Mouse (Mus musculus) limb, embryonic 12.5 days (tissue): ENCODE data around the gene Cav1. TPM values are rescaled to one million over a fixed set of nuclear protein-coding genes. Genes with fewer than 3 reads are reported as not detected.

Experiments used
- ATAC-seq: fragments of 200-750 bp; cut with Nextera tagmentation; 2 replicates; pipeline ENCODE4 v1.8.0; 2017; ENCODE audit warnings: low read depth, moderate TSS enrichment; ENCODE audit not compliant: insufficient number of reproducible peaks, insufficient read depth, low FRiP score, low TSS enrichment
- H3K27ac ChIP-seq: fragments of 300-500 bp; sonication (generic); 2 replicates; pipeline ENCODE4 v1.5.1; 2016; ENCODE audit warnings: mild to moderate bottlenecking, moderate library complexity
- H3K27me3 ChIP-seq: fragments of 300-500 bp; sonication (generic); 2 replicates; pipeline ENCODE4 v1.6.1; 2016; ENCODE audit warnings: mild to moderate bottlenecking, moderate library complexity
- H3K36me3 ChIP-seq: fragments of 300-500 bp; sonication (generic); 2 replicates; pipeline ENCODE4 v1.6.1; 2016; ENCODE audit warnings: mild to moderate bottlenecking, moderate library complexity
- H3K4me1 ChIP-seq: fragments of 300-500 bp; sonication (generic); replicated peaks from 2 replicates; pipeline ENCODE4 v1.6.1; 2016
- H3K4me2 ChIP-seq: fragments of 300-500 bp; sonication (generic); 2 replicates; pipeline ENCODE4 v1.6.1; 2016; ENCODE audit warnings: mild to moderate bottlenecking, moderate library complexity
- H3K4me3 ChIP-seq: fragments of 300-500 bp; sonication (generic); replicated peaks from 2 replicates; pipeline ENCODE4 v1.5.1; 2016; ENCODE audit warnings: mild to moderate bottlenecking
- H3K9ac ChIP-seq: fragments of 300-500 bp; sonication (generic); replicated peaks from 2 replicates; pipeline ENCODE4 v1.6.1; 2016; ENCODE audit warnings: mild to moderate bottlenecking, moderate library complexity
- H3K9me3 ChIP-seq: fragments of 300-500 bp; sonication (generic); 2 replicates; pipeline ENCODE4 v1.6.1; 2016; ENCODE audit warnings: mild to moderate bottlenecking, moderate library complexity
- WGBS: fragments of 180-500 bp; shearing (Covaris S2); methylation state at CpG from one replicate; pipeline ENCODE4 v1.1.7; 2016; 5-methylcytosine and 5-hydroxymethylcytosine counted together
- polyA plus RNA-seq: library from polyadenylated mRNA; unstranded; fragments of >200 nt; fragmentation: Nextera tagmentation; extraction: Ambion mirVana; gene quantifications from 2 replicates; pipeline ENCODE4 v1.2.1, GENCODE M21; 2016

Cav1 gene
- polyA plus RNA-seq, 1 experiment from 2014 or later, result 28.1 TPM

DNA sequence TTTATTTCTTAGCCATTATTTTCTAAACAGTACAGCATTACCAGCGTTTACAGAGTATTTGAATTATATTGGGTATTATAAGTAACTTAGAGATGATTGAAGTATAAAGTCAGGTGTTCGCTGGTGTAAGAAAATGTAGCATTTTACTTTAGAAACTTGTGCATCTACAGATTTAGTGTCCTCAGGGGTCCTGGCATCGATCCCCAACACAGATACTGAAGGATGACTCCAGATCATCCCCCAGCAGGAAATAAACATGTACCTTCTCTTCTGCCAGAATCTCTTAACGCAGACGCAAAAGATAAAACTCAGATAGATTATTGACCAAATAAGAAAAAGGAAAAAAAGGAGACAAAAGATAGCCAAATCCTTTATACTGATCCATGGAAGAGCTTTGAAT lies 68.2 kb downstream of the Cav1 start:
- H3K27ac ChIP-seq, result no peak overlapping the region
- WGBS, result 90% methylated on average over 5 of the region's 5 CpGs
- H3K9ac ChIP-seq, result no peak overlapping the region
- H3K4me3 ChIP-seq, result no peak overlapping the region
- H3K27me3 ChIP-seq, result no peaks in the 10 kb centered on the region
- H3K4me2 ChIP-seq, result no peak overlapping the region
- H3K9me3 ChIP-seq, result no peaks in the 10 kb centered on the region
- no peak for ATAC-seq
- H3K4me1 ChIP-seq, result no peaks in the 10 kb centered on the region
- no peaks in the 10 kb centered on the region for H3K36me3 ChIP-seq

DNA sequence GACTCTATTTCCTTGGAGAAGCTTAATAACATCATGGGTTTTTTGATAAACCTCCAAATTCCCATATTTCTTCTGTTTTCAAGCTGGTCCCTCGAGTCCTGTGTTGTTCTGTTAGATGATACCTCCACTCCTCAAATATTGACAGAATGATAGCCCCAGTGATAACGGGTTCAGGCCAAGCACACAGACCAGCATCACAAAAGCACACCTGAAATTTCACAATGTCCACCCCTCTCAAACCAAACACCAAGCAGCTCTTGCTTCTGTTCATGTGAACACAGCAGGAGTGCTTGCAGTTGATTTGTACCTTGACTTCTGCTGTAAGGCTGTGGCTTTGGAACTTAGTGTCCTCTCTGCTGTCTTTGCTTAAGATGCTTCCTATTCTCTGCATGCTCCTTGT lies 71.2 kb downstream of the Cav1 start:
- H3K4me2 ChIP-seq, result no peak overlapping the region
- no peak overlapping the region for H3K4me3 ChIP-seq
- H3K4me1 ChIP-seq, result no peaks in the 10 kb centered on the region
- no peak for ATAC-seq
- no peak overlapping the region for H3K27ac ChIP-seq
- H3K36me3 ChIP-seq, result no peaks in the 10 kb centered on the region
- no peaks in the 10 kb centered on the region for H3K9me3 ChIP-seq
- no peaks in the 10 kb centered on the region for H3K27me3 ChIP-seq
- 84% methylated on average over 2 of the region's 2 CpGs for WGBS
- H3K9ac ChIP-seq, result no peak overlapping the region

DNA sequence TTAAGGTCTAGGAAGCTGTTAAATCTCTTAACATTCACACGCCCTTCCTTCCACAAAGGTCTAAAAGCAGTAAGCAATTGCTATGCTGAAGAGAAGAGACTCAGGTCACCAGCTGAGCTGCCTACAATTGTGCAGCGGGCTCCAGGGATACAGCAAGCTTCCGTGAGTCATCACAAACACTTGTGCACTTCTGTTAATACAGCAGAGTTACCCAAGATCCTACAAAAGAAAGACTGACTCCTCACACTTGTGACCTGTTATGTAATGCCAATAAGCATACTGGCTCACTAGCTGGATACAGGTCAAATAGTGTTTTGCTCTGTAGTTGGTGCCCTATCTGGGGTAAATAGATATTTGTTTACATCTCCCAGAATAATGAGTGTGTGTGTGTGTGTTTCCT lies 74.0 kb downstream of the Cav1 start:
- ATAC-seq, result no peak
- H3K4me1 ChIP-seq, result no peaks in the 10 kb centered on the region
- 85% methylated on average over 3 of the region's 3 CpGs for WGBS

DNA sequence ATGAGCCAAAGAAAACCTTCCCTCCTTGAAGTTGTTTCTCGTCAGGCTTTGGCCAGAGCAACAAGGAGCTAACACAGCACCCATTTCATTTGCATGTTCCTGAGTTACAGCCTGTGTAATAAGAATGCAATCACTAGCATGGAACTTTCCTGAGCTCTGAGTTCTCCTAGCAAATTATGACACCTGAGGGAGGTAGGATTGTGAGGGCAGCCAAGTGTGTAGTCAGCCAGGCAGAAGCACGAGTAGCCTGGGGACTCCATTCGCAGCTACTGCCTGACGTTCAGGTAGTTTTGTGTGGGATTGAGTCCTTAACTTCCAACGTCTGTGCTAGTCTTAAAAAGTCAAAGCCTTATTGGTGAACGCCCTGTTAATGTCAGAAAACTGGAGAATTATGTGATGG lies 75.6 kb downstream of the Cav1 start:
- H3K27me3 ChIP-seq, result no peaks in the 10 kb centered on the region
- 62% methylated on average over 6 of the region's 6 CpGs for WGBS
- no peaks in the 10 kb centered on the region for H3K36me3 ChIP-seq
- no peak overlapping the region for H3K27ac ChIP-seq
- ATAC-seq, result no peak
- H3K4me2 ChIP-seq, result no peak overlapping the region
- no peak overlapping the region for H3K4me3 ChIP-seq
- H3K9ac ChIP-seq, result no peak overlapping the region
- H3K9me3 ChIP-seq, result no peaks in the 10 kb centered on the region
- no peaks in the 10 kb centered on the region for H3K4me1 ChIP-seq

More for the DNA sequence above, 74.0 kb downstream of the Cav1 start:
- H3K9ac ChIP-seq, result no peak overlapping the region
- H3K27me3 ChIP-seq, result no peaks in the 10 kb centered on the region
- H3K27ac ChIP-seq, result no peak overlapping the region
- no peaks in the 10 kb centered on the region for H3K36me3 ChIP-seq
- H3K4me3 ChIP-seq, result no peak overlapping the region
- H3K4me2 ChIP-seq, result no peak overlapping the region
- no peaks in the 10 kb centered on the region for H3K9me3 ChIP-seq

DNA sequence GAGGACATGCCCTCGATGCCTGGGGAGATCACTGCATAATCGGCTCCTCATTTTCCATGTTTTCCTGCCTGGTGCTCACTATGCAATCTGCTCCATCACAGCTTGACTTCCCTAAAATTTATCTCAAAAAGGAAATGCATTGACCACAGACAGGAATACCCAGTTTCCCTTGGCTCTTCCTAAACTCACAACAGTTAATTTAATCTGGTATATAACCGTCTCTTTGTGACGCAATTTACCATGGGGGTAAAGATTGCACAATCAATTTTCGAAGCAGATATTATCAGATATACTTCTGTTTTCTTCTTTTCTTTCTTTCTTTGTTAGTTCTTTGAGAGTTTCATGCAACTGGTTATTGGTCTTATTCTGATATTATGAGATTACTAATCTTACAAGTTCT lies 79.4 kb downstream of the Cav1 start:
- no peaks in the 10 kb centered on the region for H3K36me3 ChIP-seq
- WGBS, result 90% methylated on average over 5 of the region's 5 CpGs
- H3K27ac ChIP-seq, result no peak overlapping the region
- ATAC-seq, result no peak
- H3K27me3 ChIP-seq, result no peaks in the 10 kb centered on the region
- H3K4me2 ChIP-seq, result no peak overlapping the region
- H3K9ac ChIP-seq, result no peak overlapping the region
- H3K4me1 ChIP-seq, result no peaks in the 10 kb centered on the region
- no peaks in the 10 kb centered on the region for H3K9me3 ChIP-seq
- H3K4me3 ChIP-seq, result no peak overlapping the region

DNA sequence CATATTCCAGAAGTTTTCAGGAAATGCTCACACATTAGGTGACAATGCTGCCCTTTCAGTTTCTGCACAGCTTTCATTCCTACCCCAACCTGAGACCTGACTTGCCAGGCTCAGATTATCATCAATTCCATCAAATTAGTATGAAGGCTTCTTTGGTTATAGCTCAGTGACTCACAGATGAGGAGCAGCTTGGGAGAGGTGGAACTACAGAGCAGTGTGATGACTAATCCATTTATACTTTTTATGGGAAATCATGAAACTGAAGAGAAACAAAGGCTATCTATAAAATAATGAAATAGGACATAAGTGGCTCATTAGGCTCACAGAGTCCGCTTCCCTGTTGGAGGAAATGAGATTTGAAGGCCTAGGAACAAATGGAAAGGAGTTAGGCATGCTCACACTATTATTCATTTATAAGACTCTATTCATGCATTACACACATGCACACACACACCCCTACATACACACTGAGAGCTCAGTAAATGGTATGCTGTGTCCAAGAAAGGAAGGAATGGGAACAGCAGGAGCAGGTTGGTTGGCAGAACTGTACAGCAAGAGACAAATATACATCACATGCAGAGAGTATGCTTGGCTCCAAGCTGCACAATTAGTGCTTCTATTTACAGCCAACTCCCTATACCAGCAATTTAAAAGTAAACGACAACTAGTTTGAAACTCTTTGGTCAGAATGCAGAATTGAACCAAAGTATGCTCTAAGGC lies 82.0 kb downstream of the Cav1 start:
- no peaks in the 10 kb centered on the region for H3K4me1 ChIP-seq
- no peaks in the 10 kb centered on the region for H3K36me3 ChIP-seq
- ATAC-seq, result no peak
- no peaks in the 10 kb centered on the region for H3K9me3 ChIP-seq
- no peak overlapping the region for H3K4me3 ChIP-seq
- no peak overlapping the region for H3K9ac ChIP-seq
- no peak overlapping the region for H3K27ac ChIP-seq
- WGBS, result 65% methylated on average over 2 of the region's 2 CpGs
- H3K4me2 ChIP-seq, result no peak overlapping the region
- no peaks in the 10 kb centered on the region for H3K27me3 ChIP-seq

Other genes starting within 250 kb of the Cav1 start
- gene Tes, start 241.2 kb upstream of the Cav1 start, polyA plus RNA-seq, result 93.4 and 106 TPM in 2 replicates
- gene Cav2, start 25.1 kb upstream of the Cav1 start, polyA plus RNA-seq, result 7.7 and 8.2 TPM in 2 replicates
- gene Met, start 157.5 kb downstream of the Cav1 start, polyA plus RNA-seq, result 7.7 and 9.0 TPM in 2 replicates